Mouse (Mus musculus) adrenal gland, adult 2 months (tissue): ENCODE measurements at regions not wholly inside any gene's neighbourhood (a gene's known extent, or its start where the extent isn't known, plus 50 kb on each side); places are given as distances from the start of the nearest gene placed in this dataset.
A peak's percentile ranks its signal among the peaks of the same experiment; 100 is the strongest.

Experiments used
- DNase-seq: peaks from one replicate; pipeline ENCODE4 v3.0.0; 2021

- DNase-seq: no peak
These were observed 69.8 kb upstream of the Nudt7 start for GRCm38 (mm10) chr8:114063566-114063965.

DNA sequence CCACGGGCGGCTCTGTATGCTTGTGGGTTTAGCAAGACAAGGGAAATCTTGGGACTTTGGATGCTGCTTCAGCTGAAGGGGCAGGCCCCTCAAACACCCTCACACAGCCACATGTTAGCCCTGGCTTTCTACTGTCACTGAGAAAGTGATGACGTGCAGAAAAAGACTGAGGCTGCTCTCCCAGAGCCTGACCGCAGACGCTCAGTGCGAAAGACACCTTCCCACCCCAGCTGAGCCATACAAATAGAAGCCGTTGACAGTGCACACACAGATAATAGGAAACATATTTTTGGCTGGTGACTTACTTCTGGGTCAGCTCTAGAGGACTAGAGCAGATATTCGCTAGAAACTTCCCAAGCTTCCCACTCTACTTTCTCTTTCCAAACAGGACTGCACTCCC, 61.0 kb upstream of the Nudt7 start:
- no peak for DNase-seq

- peak; percentile 26 for DNase-seq
These were observed 59.2 kb upstream of the Nudt7 start for GRCm38 (mm10) chr8:114074122-114074521.

DNA sequence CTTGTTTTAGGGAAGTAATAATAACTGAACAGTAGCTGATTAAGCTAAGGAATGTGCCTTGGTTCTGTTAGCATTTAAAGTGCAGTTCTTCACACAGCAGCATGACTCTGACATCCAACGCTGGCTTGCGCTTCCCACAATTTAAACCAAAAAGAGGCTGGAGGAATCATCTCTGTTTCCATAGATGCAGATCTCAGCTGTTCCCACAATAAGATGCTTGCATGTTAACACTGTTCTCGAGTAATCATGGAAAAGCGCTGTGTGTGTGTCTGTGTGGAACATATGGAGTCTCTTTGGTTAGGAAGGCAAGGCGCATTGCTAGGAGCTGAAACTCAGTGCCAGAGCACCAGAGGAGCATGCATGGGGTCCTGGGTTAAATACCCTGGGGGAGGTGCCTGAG, 56.7 kb upstream of the Nudt7 start:
- DNase-seq: no peak

DNA sequence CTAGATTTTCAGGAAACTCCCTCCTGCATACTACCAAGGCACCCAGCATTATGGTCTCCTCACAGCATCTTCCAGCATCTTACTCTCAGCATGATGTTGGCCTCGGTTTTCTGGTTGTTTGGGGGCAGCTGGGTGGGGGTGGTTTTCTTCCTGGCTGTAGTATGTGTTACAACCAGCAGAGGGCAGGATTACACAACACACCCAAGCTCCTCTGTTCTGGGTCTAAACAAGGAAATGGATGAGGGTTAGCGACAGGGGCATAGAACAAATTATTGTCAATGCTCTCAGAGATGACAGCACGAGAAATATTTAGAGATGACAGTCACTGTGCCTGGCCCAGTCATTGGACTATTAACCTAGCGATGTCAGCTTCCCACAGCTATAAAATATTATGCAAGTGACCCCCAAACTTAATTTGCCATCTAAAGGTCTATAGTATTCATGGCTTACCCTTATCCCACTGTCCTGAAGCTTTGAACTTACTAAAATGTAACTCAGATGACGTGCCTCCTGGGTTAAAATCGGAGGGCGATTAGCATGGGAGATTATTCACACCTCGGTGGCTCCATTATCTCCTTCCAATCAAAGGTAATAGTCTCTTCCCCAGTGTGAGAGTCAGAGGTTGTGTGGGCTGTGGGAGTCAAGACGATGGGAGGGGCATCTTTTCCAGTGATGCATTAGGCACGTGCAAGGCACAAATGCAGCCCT, 52.2 kb upstream of the Nudt7 start:
- peak; percentile 40 for DNase-seq

DNA sequence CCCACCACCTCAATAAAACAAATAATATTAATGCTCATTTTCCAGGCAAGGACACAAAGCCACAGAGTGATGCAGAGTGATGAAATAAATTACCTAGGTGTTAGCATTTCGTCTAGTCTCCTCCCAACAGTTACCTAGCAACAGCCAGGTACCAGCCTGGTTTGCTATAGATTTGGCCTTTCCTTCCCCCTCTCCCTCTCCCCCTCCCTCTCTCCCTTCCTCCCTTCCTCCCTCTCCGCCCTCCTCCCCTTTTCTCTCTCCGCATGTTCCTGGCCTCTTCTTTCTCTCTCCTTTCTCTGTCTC, 51.6 kb upstream of the Nudt7 start:
- DNase-seq: no peak
